26 mouse cellular contexts compared by ENCODE assay signal in the genomic region with DNA sequence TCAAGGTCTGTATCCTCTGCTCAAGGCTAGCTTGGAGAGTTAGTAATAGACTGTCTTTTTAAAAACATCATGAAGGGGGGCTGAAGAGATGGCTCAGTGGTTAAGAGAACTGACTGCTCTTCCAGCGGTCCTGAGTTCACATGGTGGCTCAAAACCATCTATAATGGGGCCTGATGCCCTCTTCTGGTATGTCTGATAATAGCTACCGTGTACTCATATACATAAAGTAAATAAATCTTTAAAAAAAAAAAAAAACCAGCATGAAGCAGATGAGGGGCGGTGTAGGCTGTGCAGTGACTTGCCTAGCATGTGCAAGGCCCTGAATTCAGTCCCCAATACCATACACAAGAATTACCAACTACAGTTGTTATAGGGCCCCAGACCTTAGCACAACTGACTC. TPM values are rescaled to one million over a fixed set of nuclear protein-coding genes. Genes with fewer than 3 reads are reported as not detected.
"Had no signal": no experiment of that assay in that cellular context is flagged by ENCODE, and none has a peak within 500 bp of the region (broad histone marks: within the 10 kb centered on the region; RNA-seq: fewer than 3 reads in every experiment).

No protein-coding gene starts in this region.

- H3K4me1 ChIP-seq: liver, embryonic 15.5 days; lung, embryonic 15.5 days; megakaryocyte, embryonic 14.5 days; neural tube, embryonic 12.5 days had no signal

- H3K4me2 ChIP-seq: liver, embryonic 15.5 days; lung, embryonic 15.5 days; midbrain, embryonic 11.5 days; neural tube, embryonic 12.5 days had no signal

- ATAC-seq: liver, postnatal 0 days; lung, postnatal 0 days; midbrain, embryonic 16.5 days had no signal

- H3K9ac ChIP-seq: liver, embryonic 15.5 days; liver, postnatal 0 days; lung, embryonic 15.5 days; neural tube, embryonic 12.5 days had no signal

- H3K9me3 ChIP-seq: liver, embryonic 15.5 days; lung, embryonic 15.5 days; neural tube, embryonic 12.5 days had no signal

- H3K27ac ChIP-seq: liver, embryonic 15.5 days; lung, embryonic 15.5 days; macrophage; neural tube, embryonic 12.5 days had no signal

- H3K4me3 ChIP-seq: liver, embryonic 15.5 days; lung, embryonic 15.5 days; megakaryocyte, embryonic 14.5 days; neural tube, embryonic 12.5 days had no signal

- DNase-seq: liver, postnatal 0 days; lung, adult 2 months; lung, postnatal 14 days; lung, postnatal 36 days; midbrain, embryonic 14.5 days; right cerebral cortex, postnatal 14 days; thymus, adult 2 months; thymus, postnatal 25 days; thymus, postnatal 4 days had no signal

- H3K36me3 ChIP-seq: liver, embryonic 15.5 days; lung, embryonic 15.5 days; neural tube, embryonic 12.5 days had no signal

- H3K27me3 ChIP-seq: liver, embryonic 15.5 days; lung, embryonic 15.5 days; neural tube, embryonic 12.5 days had no signal

RNA-seq across cellular contexts. Expression of a gene that starts 17.5 kb away (rescaled TPM):
- total RNA-seq: megakaryocyte progenitor cell, adult 5-6 weeks; monocyte, adult 5-6 weeks; neutrophil, adult 5-6 weeks had no signal
- polyA plus RNA-seq: liver, embryonic 15.5 days; liver, postnatal 0 days; lung, adult 2 months; lung, embryonic 15.5 days; lung, postnatal 0 days; macrophage; midbrain, embryonic 11.5 days; midbrain, embryonic 14.5 days; midbrain, embryonic 16.5 days; neural tube, embryonic 12.5 days; neural tube, embryonic 14.5 days; spleen, adult 2 months; thymus, adult 2 months; urinary bladder, adult 2 months had no signal

RNA-seq across cellular contexts. Expression of a gene that starts 51.4 kb away (rescaled TPM):
- total RNA-seq: neutrophil, adult 5-6 weeks had no signal
- polyA plus RNA-seq: macrophage had no signal

RNA-seq across cellular contexts. Expression of a gene that starts 58.7 kb away (rescaled TPM):
- total RNA-seq: megakaryocyte progenitor cell, adult 5-6 weeks; monocyte, adult 5-6 weeks; neutrophil, adult 5-6 weeks had no signal
- polyA plus RNA-seq: liver, embryonic 15.5 days; liver, postnatal 0 days; lung, adult 2 months; lung, embryonic 15.5 days; lung, postnatal 0 days; macrophage; midbrain, embryonic 11.5 days; midbrain, embryonic 14.5 days; midbrain, embryonic 16.5 days; neural tube, embryonic 12.5 days; neural tube, embryonic 14.5 days; spleen, adult 2 months; stomach, embryonic 14.5 days; stomach, embryonic 16.5 days; testis, adult 2 months; thymus, adult 2 months; urinary bladder, adult 2 months had no signal
